8 mouse cellular contexts compared by ENCODE assay signal in the genomic region with DNA sequence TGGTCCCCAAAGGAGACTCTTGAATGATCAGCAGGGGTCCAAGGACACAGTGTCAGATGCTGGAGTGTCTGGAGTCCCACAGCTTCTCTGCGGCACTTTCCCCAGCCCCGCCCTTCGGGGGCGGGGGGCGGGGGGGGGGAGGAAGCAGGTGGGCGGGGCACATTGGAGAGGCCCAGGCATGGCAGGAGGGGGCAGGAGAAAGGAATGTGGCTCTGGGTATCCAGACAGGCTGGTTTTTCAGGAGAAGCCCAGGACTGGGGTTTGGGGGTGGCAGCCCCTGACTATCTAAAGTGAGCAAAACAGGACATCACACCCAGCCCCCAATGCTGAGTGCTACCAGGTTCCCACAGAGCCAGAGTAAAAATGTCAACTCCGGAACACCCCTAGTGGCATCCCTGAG. TPM values are rescaled to one million over a fixed set of nuclear protein-coding genes. Genes with fewer than 3 reads are reported as not detected.
A peak's percentile ranks its signal among the peaks of the same experiment; 100 is the strongest.
DNase-seq lines count a peak whose midpoint lies in the region; ATAC-seq and TF ChIP-seq lines count a peak whose summit lies in the region.
"Had no signal": no experiment of that assay in that cellular context is flagged by ENCODE, and none has a peak within 500 bp of the region (broad histone marks: within the 10 kb centered on the region; RNA-seq: fewer than 3 reads in every experiment).

No protein-coding gene starts in this region.

- peak overlapping the region; percentile 25 for H3K4me2 ChIP-seq in kidney, embryonic 15.5 days
- H3K4me2 ChIP-seq in limb, embryonic 15.5 days: 0 out of 2 replicates have a peak overlapping the region, but pooled peaks have one; percentile 12
- H3K4me2 ChIP-seq: hindbrain, embryonic 15.5 days had no signal

- 12% methylated on average over 6 of the region's 7 CpGs for WGBS in kidney, embryonic 15.5 days
- 17% methylated on average over 7 of the region's 7 CpGs for WGBS in kidney, adult 2 months
- WGBS in limb, embryonic 15.5 days: 16% methylated on average over 6 of the region's 7 CpGs

- no peak for DNase-seq in kidney, adult 2 months
- peak; percentile 53 for DNase-seq in ZHBTc4 (ENCODE audit: low read depth, low spot score)
- DNase-seq in frontal cortex, postnatal 25 days (ENCODE audit: low spot score in 2 of 2): no peak
- no peak for DNase-seq in left cerebral cortex, postnatal 36 days (ENCODE audit: low spot score in 2 of 2)

- no peaks in the 10 kb centered on the region for H3K27me3 ChIP-seq in kidney, embryonic 15.5 days
- H3K27me3 ChIP-seq in kidney, adult 2 months (replicated peaks; ENCODE audit: control insufficient read depth, insufficient read depth, low read length): no peaks in the 10 kb centered on the region
- no peaks in the 10 kb centered on the region for H3K27me3 ChIP-seq in E14TG2a.4 (ENCODE audit: insufficient read depth, low read length)
- H3K27me3 ChIP-seq in limb, embryonic 15.5 days: no peaks in the 10 kb centered on the region
- H3K27me3 ChIP-seq: hindbrain, embryonic 15.5 days had no signal

- no peaks in the 10 kb centered on the region for H3K9me3 ChIP-seq in kidney, embryonic 15.5 days (replicated peaks)
- no peaks in the 10 kb centered on the region for H3K9me3 ChIP-seq in E14TG2a.4 (ENCODE audit: low read length)
- H3K9me3 ChIP-seq in limb, embryonic 15.5 days: no peaks in the 10 kb centered on the region
- H3K9me3 ChIP-seq: hindbrain, embryonic 15.5 days had no signal

- H3K27ac ChIP-seq in kidney, embryonic 15.5 days: peak overlapping the region; percentile 78
- no peak overlapping the region for H3K27ac ChIP-seq in kidney, adult 2 months (ENCODE audit: insufficient read depth, low read depth, low read length)
- H3K27ac ChIP-seq in limb, embryonic 15.5 days: peak overlapping the region; percentile 76
- H3K27ac ChIP-seq: hindbrain, embryonic 15.5 days had no signal

- no peak overlapping the region for H3K4me3 ChIP-seq in kidney, embryonic 15.5 days (replicated peaks)
- H3K4me3 ChIP-seq in kidney, adult 2 months (ENCODE audit: insufficient read depth, low read depth, low read length): no peak overlapping the region
- H3K4me3 ChIP-seq in E14TG2a.4 (replicated peaks; ENCODE audit: low read length): peak overlapping the region; percentile 35; the same call in 1 of the 2 replicates
- H3K4me3 ChIP-seq in limb, embryonic 15.5 days: no peak overlapping the region
- H3K4me3 ChIP-seq: hindbrain, embryonic 15.5 days had no signal

- TF ChIP-seq CTCF in kidney, adult 2 months (conservative IDR thresholded peaks at IDR 0.05; ENCODE audit: insufficient read depth, insufficient read length, low read depth, low read length): no peak
- no peak for TF ChIP-seq CTCF in E14TG2a.4 (conservative IDR thresholded peaks at IDR 0.05; ENCODE audit: low read length)

- H3K9ac ChIP-seq in kidney, embryonic 15.5 days: no peak overlapping the region
- H3K9ac ChIP-seq in limb, embryonic 15.5 days: peak overlapping the region; percentile 23; the same call in 1 of the 2 replicates
- H3K9ac ChIP-seq: hindbrain, embryonic 15.5 days had no signal

- peaks cover 83% of the 10 kb centered on the region for H3K4me1 ChIP-seq in kidney, embryonic 15.5 days
- H3K4me1 ChIP-seq in kidney, adult 2 months (ENCODE audit: control insufficient read depth, insufficient read depth, low read length): peaks cover 55% of the 10 kb centered on the region
- H3K4me1 ChIP-seq in E14TG2a.4 (replicated peaks; ENCODE audit: low read depth, low read length): peaks cover 95% of the 10 kb centered on the region
- peaks cover 50% of the 10 kb centered on the region for H3K4me1 ChIP-seq in limb, embryonic 15.5 days

- no peaks in the 10 kb centered on the region for H3K36me3 ChIP-seq in kidney, embryonic 15.5 days
- no peaks in the 10 kb centered on the region for H3K36me3 ChIP-seq in kidney, adult 2 months (ENCODE audit: control insufficient read depth, insufficient read depth, low read length)
- peaks cover 53% of the 10 kb centered on the region for H3K36me3 ChIP-seq in E14TG2a.4 (ENCODE audit: insufficient read depth, low read length)
- H3K36me3 ChIP-seq in limb, embryonic 15.5 days: 0 out of 2 replicates have a peak, but pooled peaks cover 4% of the 10 kb centered on the region
- H3K36me3 ChIP-seq: hindbrain, embryonic 15.5 days had no signal

- intact Hi-C loops in left cerebral cortex, postnatal 36 days (cut with DNase I): no loop called here

- TF ChIP-seq POLR2A in kidney, adult 2 months (IDR thresholded peaks at IDR 0.05; ENCODE audit: low read depth, low read length): no peak

- no peak; the same call in 1 of the 2 replicates for ATAC-seq in kidney, embryonic 15.5 days (replicated peaks; ENCODE audit: low FRiP score)
- no peak for ATAC-seq in limb, embryonic 15.5 days (ENCODE audit: insufficient number of reproducible peaks, low FRiP score, low TSS enrichment, low read depth)

RNA-seq across cellular contexts. Expression of gene Sbno2, which starts 8.1 kb away (rescaled TPM):
- 14.4 and 16.2 TPM in 2 replicates for polyA plus RNA-seq in kidney, embryonic 15.5 days (2015; fragmentation: Nextera tagmentation; extraction: Ambion mirVana)
- polyA plus RNA-seq in kidney, adult 2 months (2012; rRNA removed): 27.7 and 30.8 TPM in 2 replicates
- 19.7 and 19.8 TPM in 2 replicates for polyA plus RNA-seq in limb, embryonic 15.5 days (2015; fragmentation: Nextera tagmentation; extraction: Ambion mirVana)
- total RNA-seq in left cerebral cortex, postnatal 36 days (2021): 10 to 100 TPM; 14.5 to 25.5 TPM

RNA-seq across cellular contexts. Expression of gene Stk11, which starts 18.3 kb away (rescaled TPM):
- polyA plus RNA-seq in kidney, embryonic 15.5 days (2015; fragmentation: Nextera tagmentation; extraction: Ambion mirVana): 15.0 and 22.4 TPM in 2 replicates
- 114 and 117 TPM in 2 replicates for polyA plus RNA-seq in kidney, adult 2 months (2012; rRNA removed)
- 15.2 and 16.6 TPM in 2 replicates for polyA plus RNA-seq in limb, embryonic 15.5 days (2015; fragmentation: Nextera tagmentation; extraction: Ambion mirVana)
- total RNA-seq in left cerebral cortex, postnatal 36 days (2021): 100 to 1,000 TPM in 1 of 2 experiments, 10 to 100 TPM in 1; 94.4 to 100 TPM

RNA-seq across cellular contexts. Expression of gene Atp5d, which starts 41.2 kb away (rescaled TPM):
- 594 and 612 TPM in 2 replicates for polyA plus RNA-seq in kidney, embryonic 15.5 days (2015; fragmentation: Nextera tagmentation; extraction: Ambion mirVana)
- 1,948 and 2,036 TPM in 2 replicates for polyA plus RNA-seq in kidney, adult 2 months (2012; rRNA removed)
- polyA plus RNA-seq in limb, embryonic 15.5 days (2015; fragmentation: Nextera tagmentation; extraction: Ambion mirVana): 494 and 537 TPM in 2 replicates
- total RNA-seq in left cerebral cortex, postnatal 36 days (2021): 100 to 1,000 TPM; 334 to 384 TPM

RNA-seq across cellular contexts. Expression of gene Cbarp, which starts 43.4 kb away (rescaled TPM):
- 5.7 and 6.1 TPM in 2 replicates for polyA plus RNA-seq in kidney, embryonic 15.5 days (2015; fragmentation: Nextera tagmentation; extraction: Ambion mirVana)
- polyA plus RNA-seq in kidney, adult 2 months (2012; rRNA removed): 8.1 and 8.7 TPM in 2 replicates
- polyA plus RNA-seq in limb, embryonic 15.5 days (2015; fragmentation: Nextera tagmentation; extraction: Ambion mirVana): 5.9 and 6.8 TPM in 2 replicates
- 100 to 1,000 TPM; 431 to 463 TPM for total RNA-seq in left cerebral cortex, postnatal 36 days (2021)

RNA-seq across cellular contexts. Expression of gene Gpx4, which starts 50.3 kb away (rescaled TPM):
- polyA plus RNA-seq in kidney, embryonic 15.5 days (2015; fragmentation: Nextera tagmentation; extraction: Ambion mirVana): 581 and 603 TPM in 2 replicates
- 1,431 and 1,557 TPM in 2 replicates for polyA plus RNA-seq in kidney, adult 2 months (2012; rRNA removed)
- polyA plus RNA-seq in limb, embryonic 15.5 days (2015; fragmentation: Nextera tagmentation; extraction: Ambion mirVana): 432 and 471 TPM in 2 replicates
- 100 to 1,000 TPM; 468 to 559 TPM for total RNA-seq in left cerebral cortex, postnatal 36 days (2021)
